Mouse (Mus musculus): ENCODE measurements around the gene Olfr1111. TPM values are rescaled to one million over a fixed set of nuclear protein-coding genes. Genes with fewer than 3 reads are reported as not detected.
"Not testable (repeated sequence)": the region's sequence is repeated elsewhere in the genome, so short reads cannot be mapped to it uniquely, and the experiment has no call there.

The Olfr1111 gene
- polyA plus RNA-seq (2012; rRNA removed) (not detected in 2 replicates), polyA plus RNA-seq (2014; fragmentation: Nextera tagmentation; extraction: Ambion mirVana) (not detected in 2 replicates)

DNA sequence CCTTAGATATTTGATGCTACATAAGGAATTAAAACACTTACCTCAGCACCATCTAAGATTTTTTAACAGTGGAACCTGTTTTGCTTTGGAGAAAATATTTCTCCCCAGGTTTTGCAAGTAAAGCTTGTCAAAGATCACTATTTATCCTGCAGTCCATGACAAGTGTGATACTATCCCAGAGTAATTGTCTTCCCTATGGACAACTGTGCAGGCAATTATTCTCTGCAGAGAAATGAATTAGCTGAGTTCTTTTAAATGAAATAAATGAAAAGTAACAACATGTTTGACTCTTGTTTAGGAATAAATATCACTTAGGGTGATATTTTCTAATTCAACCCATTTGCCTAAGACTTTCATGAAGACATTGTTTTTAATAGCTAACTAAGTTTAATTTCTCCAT is at the start of gene Olfr1111:
Gene Olfr1111, minus strand, starts transcription at position 101 of the 400 bp plus-strand sequence.
- DNase-seq (ENCODE audit: low read depth in 3 of 3, low spot score in 3 of 3) (no peak), ATAC-seq (ENCODE audit: insufficient read depth) (no peak)
- H3K4me1 ChIP-seq (replicated peaks; ENCODE audit: control insufficient read depth in 2 of 2, insufficient read depth in 2 of 2, low read length in 1 of 2), result no peaks in the 10 kb centered on the region
- H3K4me3 ChIP-seq (ENCODE audit: insufficient read depth in 1 of 2, low read depth in 2 of 2, low read length in 2 of 2), result no peak within 1 kb of the TSS
- no peaks in the 10 kb centered on the region for H3K36me3 ChIP-seq (replicated peaks; ENCODE audit: control insufficient read depth, insufficient read depth, low read depth)
- no peaks in the 10 kb centered on the region for H3K27me3 ChIP-seq (ENCODE audit: control insufficient read depth, insufficient read depth, low read length)
- H3K27ac ChIP-seq, result no peak within 1 kb of the TSS
- H3K4me2 ChIP-seq (ENCODE audit: low read depth), result no peak within 1 kb of the TSS
- no peaks in the 10 kb centered on the region for H3K9me3 ChIP-seq (ENCODE audit: control insufficient read depth, low read length)
- no peak for TF ChIP-seq EP300 (IDR thresholded peaks at IDR 0.05; ENCODE audit: low read depth)
- TF ChIP-seq CTCF (IDR thresholded peaks at IDR 0.05; ENCODE audit: low read depth), result no peak
- H3K9ac ChIP-seq (replicated peaks), result no peak within 1 kb of the TSS

DNA sequence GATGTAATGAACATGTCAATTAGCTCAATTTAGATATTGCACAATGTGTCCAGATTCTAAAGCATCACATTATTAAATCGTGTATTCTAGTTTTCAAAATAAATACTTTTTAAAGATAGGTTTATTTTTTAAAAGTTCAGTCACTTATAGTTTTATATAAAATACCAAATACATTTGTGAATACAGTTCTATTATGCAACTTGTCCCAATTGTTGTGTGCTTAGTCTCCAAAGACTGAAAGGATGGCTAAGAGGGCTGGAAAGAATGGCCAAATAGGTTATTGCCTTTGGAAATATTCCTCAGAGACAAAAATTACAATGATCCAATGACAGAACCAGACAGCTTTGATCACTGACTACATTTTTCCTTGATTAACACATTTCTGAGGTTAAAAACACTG is 35.1 kb upstream of the Olfr1111 start, which contains the start of gene Olfr1112:
Gene Olfr1112, plus strand, starts transcription at position 301 of the 400 bp plus-strand sequence.
- H3K27me3 ChIP-seq (ENCODE audit: control insufficient read depth, insufficient read depth, low read length), result no peaks in the 10 kb centered on the region
- WGBS (ENCODE audit: insufficient replicate concordance), result 56% methylated on average over 1 of the region's 1 CpGs

GRCm38 (mm10) chr2:87167731-87168130 is 15.3 kb upstream of the Olfr1111 start:
- DNase-seq (ENCODE audit: low read depth in 3 of 3, low spot score in 3 of 3); H3K4me1 ChIP-seq (replicated peaks; ENCODE audit: control insufficient read depth in 2 of 2, insufficient read depth in 2 of 2, low read length in 1 of 2); H3K4me3 ChIP-seq (ENCODE audit: insufficient read depth in 1 of 2, low read depth in 2 of 2, low read length in 2 of 2); H3K27me3 ChIP-seq (ENCODE audit: control insufficient read depth, insufficient read depth, low read length); H3K27ac ChIP-seq; ATAC-seq (ENCODE audit: insufficient read depth); H3K9ac ChIP-seq (replicated peaks); H3K36me3 ChIP-seq (replicated peaks; ENCODE audit: control insufficient read depth, insufficient read depth, low read depth); H3K4me2 ChIP-seq (ENCODE audit: low read depth); H3K9me3 ChIP-seq (ENCODE audit: control insufficient read depth, low read length): not testable (repeated sequence)
- WGBS (ENCODE audit: insufficient replicate concordance), result 57% methylated on average over 2 of the region's 2 CpGs

More for the DNA sequence above, 35.1 kb upstream of the Olfr1111 start, which contains the start of gene Olfr1112:
- no peak for DNase-seq (ENCODE audit: low read depth in 3 of 3, low spot score in 3 of 3)
- Histone ChIP-seq H3K9me3 (ENCODE audit: control insufficient read depth, low read length) (no peaks in the 10 kb centered on the region), H3K27ac (no peak within 1 kb of the TSS), H3K4me3 (ENCODE audit: insufficient read depth in 1 of 2, low read depth in 2 of 2, low read length in 2 of 2) (no peak within 1 kb of the TSS), H3K4me1 (replicated peaks; ENCODE audit: control insufficient read depth in 2 of 2, insufficient read depth in 2 of 2, low read length in 1 of 2) (no peaks in the 10 kb centered on the region), H3K4me2 (ENCODE audit: low read depth) (no peak within 1 kb of the TSS), H3K36me3 (replicated peaks; ENCODE audit: control insufficient read depth, insufficient read depth, low read depth) (no peaks in the 10 kb centered on the region), H3K9ac (replicated peaks) (no peak within 1 kb of the TSS)
- ATAC-seq (ENCODE audit: insufficient read depth), result no peak
- TF ChIP-seq CTCF (IDR thresholded peaks at IDR 0.05; ENCODE audit: low read depth) (no peak), EP300 (IDR thresholded peaks at IDR 0.05; ENCODE audit: low read depth) (no peak)

- Histone ChIP-seq H3K27ac (no peak within 1 kb of the TSS), H3K36me3 (replicated peaks; ENCODE audit: control insufficient read depth, insufficient read depth, low read depth) (no peaks in the 10 kb centered on the region), H3K27me3 (ENCODE audit: control insufficient read depth, insufficient read depth, low read length) (no peaks in the 10 kb centered on the region), H3K9me3 (ENCODE audit: control insufficient read depth, low read length) (no peaks in the 10 kb centered on the region), H3K4me2 (ENCODE audit: low read depth) (no peak within 1 kb of the TSS), H3K4me1 (replicated peaks; ENCODE audit: control insufficient read depth in 2 of 2, insufficient read depth in 2 of 2, low read length in 1 of 2) (no peaks in the 10 kb centered on the region), H3K9ac (replicated peaks) (no peak within 1 kb of the TSS), H3K4me3 (ENCODE audit: insufficient read depth in 1 of 2, low read depth in 2 of 2, low read length in 2 of 2) (no peak within 1 kb of the TSS)
- no peak for DNase-seq (ENCODE audit: low read depth in 3 of 3, low spot score in 3 of 3)
- no peak for ATAC-seq (ENCODE audit: insufficient read depth)
- TF ChIP-seq EP300 (IDR thresholded peaks at IDR 0.05; ENCODE audit: low read depth) (no peak), CTCF (IDR thresholded peaks at IDR 0.05; ENCODE audit: low read depth) (no peak)
- 63% methylated on average over 1 of the region's 1 CpGs for WGBS (ENCODE audit: insufficient replicate concordance)
Measured at GRCm38 (mm10) chr2:87140200-87140599, 12.2 kb downstream of the Olfr1111 start, which contains the start of gene Olfr1110. Gene Olfr1110, minus strand, starts transcription at chr2:87140300.

DNA sequence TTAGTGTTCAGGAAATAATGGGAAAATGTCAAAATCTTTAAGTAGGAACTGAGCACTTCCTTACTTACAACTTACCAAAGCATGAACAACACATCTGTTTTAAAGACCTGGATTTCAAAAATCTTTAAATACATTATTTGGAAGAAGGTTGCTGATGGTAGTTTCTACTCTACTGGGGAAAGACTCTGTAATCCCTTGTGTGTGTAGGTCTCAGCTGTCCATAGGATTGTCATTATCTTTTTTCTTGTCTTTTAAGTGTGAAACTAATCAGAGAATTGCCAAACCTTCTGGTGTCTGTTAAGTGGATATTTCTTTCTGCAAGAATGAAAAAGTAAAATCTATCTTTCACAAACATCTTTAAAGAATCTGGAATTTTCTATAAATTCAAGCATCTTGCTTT is 38.0 kb downstream of the Olfr1111 start, which contains the start of gene Olfr259:
Gene Olfr259, minus strand, starts transcription at position 101 of the 400 bp plus-strand sequence.
- TF ChIP-seq EP300 (IDR thresholded peaks at IDR 0.05; ENCODE audit: low read depth), result no peak
- no peak for TF ChIP-seq CTCF (IDR thresholded peaks at IDR 0.05; ENCODE audit: low read depth)
- no peaks in the 10 kb centered on the region for H3K36me3 ChIP-seq (replicated peaks; ENCODE audit: control insufficient read depth, insufficient read depth, low read depth)
- ATAC-seq (ENCODE audit: insufficient read depth), result no peak
- H3K4me1 ChIP-seq (replicated peaks; ENCODE audit: control insufficient read depth in 2 of 2, insufficient read depth in 2 of 2, low read length in 1 of 2), result no peaks in the 10 kb centered on the region
- DNase-seq (ENCODE audit: low read depth in 3 of 3, low spot score in 3 of 3), result no peak
- H3K4me3 ChIP-seq (ENCODE audit: insufficient read depth in 1 of 2, low read depth in 2 of 2, low read length in 2 of 2), result no peak within 1 kb of the TSS
- H3K9ac ChIP-seq (replicated peaks), result no peak within 1 kb of the TSS
- no peaks in the 10 kb centered on the region for H3K9me3 ChIP-seq (ENCODE audit: control insufficient read depth, low read length)
- H3K4me2 ChIP-seq (ENCODE audit: low read depth), result no peak within 1 kb of the TSS
- H3K27me3 ChIP-seq (ENCODE audit: control insufficient read depth, insufficient read depth, low read length), result no peaks in the 10 kb centered on the region
- H3K27ac ChIP-seq, result no peak within 1 kb of the TSS

Other genes starting within 250 kb of the Olfr1111 start
- gene Olfr1098, start 228.1 kb downstream of the Olfr1111 start, polyA plus RNA-seq (2012; rRNA removed), result not detected in 2 replicates
- gene Olfr1098, start 228.1 kb downstream of the Olfr1111 start, polyA plus RNA-seq (2014; fragmentation: Nextera tagmentation; extraction: Ambion mirVana), result not detected in 2 replicates
- not detected in 2 replicates for gene Olfr1099, start 191.9 kb downstream of the Olfr1111 start, polyA plus RNA-seq (2012; rRNA removed)
- not detected in 2 replicates for gene Olfr1099, start 191.9 kb downstream of the Olfr1111 start, polyA plus RNA-seq (2014; fragmentation: Nextera tagmentation; extraction: Ambion mirVana)
- not detected in 2 replicates for gene Olfr1100, start 172.7 kb downstream of the Olfr1111 start, polyA plus RNA-seq (2012; rRNA removed)
- gene Olfr1100, start 172.7 kb downstream of the Olfr1111 start, polyA plus RNA-seq (2014; fragmentation: Nextera tagmentation; extraction: Ambion mirVana), result not detected in 2 replicates
- gene Olfr1101, start 161.4 kb downstream of the Olfr1111 start, polyA plus RNA-seq (2012; rRNA removed), result not detected in 2 replicates
- not detected in 2 replicates for gene Olfr1101, start 161.4 kb downstream of the Olfr1111 start, polyA plus RNA-seq (2014; fragmentation: Nextera tagmentation; extraction: Ambion mirVana)
- not detected in 2 replicates for gene Olfr1102, start 154.2 kb downstream of the Olfr1111 start, polyA plus RNA-seq (2012; rRNA removed)
- gene Olfr1102, start 154.2 kb downstream of the Olfr1111 start, polyA plus RNA-seq (2014; fragmentation: Nextera tagmentation; extraction: Ambion mirVana), result not detected in 2 replicates
- not detected in 2 replicates for gene Olfr1104, start 125.5 kb downstream of the Olfr1111 start, polyA plus RNA-seq (2012; rRNA removed)
- not detected in 2 replicates for gene Olfr1104, start 125.5 kb downstream of the Olfr1111 start, polyA plus RNA-seq (2014; fragmentation: Nextera tagmentation; extraction: Ambion mirVana)
- not detected in 2 replicates for gene Olfr1105, start 116.1 kb downstream of the Olfr1111 start, polyA plus RNA-seq (2012; rRNA removed)
- not detected in 2 replicates for gene Olfr1105, start 116.1 kb downstream of the Olfr1111 start, polyA plus RNA-seq (2014; fragmentation: Nextera tagmentation; extraction: Ambion mirVana)
- gene Olfr1106, start 100.4 kb downstream of the Olfr1111 start, polyA plus RNA-seq (2012; rRNA removed), result not detected in 2 replicates
- gene Olfr1106, start 100.4 kb downstream of the Olfr1111 start, polyA plus RNA-seq (2014; fragmentation: Nextera tagmentation; extraction: Ambion mirVana), result not detected in 2 replicates
- not detected in 2 replicates for gene Olfr1107, start 76.8 kb downstream of the Olfr1111 start, polyA plus RNA-seq (2012; rRNA removed)
- not detected in 2 replicates for gene Olfr1107, start 76.8 kb downstream of the Olfr1111 start, polyA plus RNA-seq (2014; fragmentation: Nextera tagmentation; extraction: Ambion mirVana)
- not detected in 2 replicates for gene Olfr1109, start 56.6 kb downstream of the Olfr1111 start, polyA plus RNA-seq (2012; rRNA removed)
- not detected in 2 replicates for gene Olfr1109, start 56.6 kb downstream of the Olfr1111 start, polyA plus RNA-seq (2014; fragmentation: Nextera tagmentation; extraction: Ambion mirVana)
- gene Olfr259, start 38.1 kb downstream of the Olfr1111 start, polyA plus RNA-seq (2012; rRNA removed), result not detected in 2 replicates
- not detected in 2 replicates for gene Olfr259, start 38.1 kb downstream of the Olfr1111 start, polyA plus RNA-seq (2014; fragmentation: Nextera tagmentation; extraction: Ambion mirVana)
- gene Olfr1110, start 12.3 kb downstream of the Olfr1111 start, polyA plus RNA-seq (2012; rRNA removed), result not detected in 2 replicates
- not detected in 2 replicates for gene Olfr1110, start 12.3 kb downstream of the Olfr1111 start, polyA plus RNA-seq (2014; fragmentation: Nextera tagmentation; extraction: Ambion mirVana)
- gene Olfr1112, start 35.2 kb upstream of the Olfr1111 start, polyA plus RNA-seq (2012; rRNA removed), result not detected in 2 replicates
- gene Olfr1112, start 35.2 kb upstream of the Olfr1111 start, polyA plus RNA-seq (2014; fragmentation: Nextera tagmentation; extraction: Ambion mirVana), result not detected in 2 replicates
- gene Olfr1113, start 56.3 kb upstream of the Olfr1111 start, polyA plus RNA-seq (2012; rRNA removed), result not detected in 2 replicates
- not detected in 2 replicates for gene Olfr1113, start 56.3 kb upstream of the Olfr1111 start, polyA plus RNA-seq (2014; fragmentation: Nextera tagmentation; extraction: Ambion mirVana)
- gene Olfr1115, start 95.4 kb upstream of the Olfr1111 start, polyA plus RNA-seq (2012; rRNA removed), result not detected in 2 replicates
- gene Olfr1115, start 95.4 kb upstream of the Olfr1111 start, polyA plus RNA-seq (2014; fragmentation: Nextera tagmentation; extraction: Ambion mirVana), result not detected in 2 replicates
- not detected in 2 replicates for gene Olfr1116, start 114.9 kb upstream of the Olfr1111 start, polyA plus RNA-seq (2012; rRNA removed)
- not detected in 2 replicates for gene Olfr1116, start 114.9 kb upstream of the Olfr1111 start, polyA plus RNA-seq (2014; fragmentation: Nextera tagmentation; extraction: Ambion mirVana)
- gene Olfr1118, start 155.0 kb upstream of the Olfr1111 start, polyA plus RNA-seq (2012; rRNA removed), result not detected in 2 replicates
- gene Olfr1118, start 155.0 kb upstream of the Olfr1111 start, polyA plus RNA-seq (2014; fragmentation: Nextera tagmentation; extraction: Ambion mirVana), result not detected in 2 replicates
- not detected in 2 replicates for gene Olfr1120, start 202.2 kb upstream of the Olfr1111 start, polyA plus RNA-seq (2012; rRNA removed)
- not detected in 2 replicates for gene Olfr1120, start 202.2 kb upstream of the Olfr1111 start, polyA plus RNA-seq (2014; fragmentation: Nextera tagmentation; extraction: Ambion mirVana)
- gene Olfr1121, start 217.3 kb upstream of the Olfr1111 start, polyA plus RNA-seq (2012; rRNA removed), result not detected in 2 replicates
- not detected in 2 replicates for gene Olfr1121, start 217.3 kb upstream of the Olfr1111 start, polyA plus RNA-seq (2014; fragmentation: Nextera tagmentation; extraction: Ambion mirVana)
- not detected in 2 replicates for gene Olfr1122, start 233.2 kb upstream of the Olfr1111 start, polyA plus RNA-seq (2012; rRNA removed)
- gene Olfr1122, start 233.2 kb upstream of the Olfr1111 start, polyA plus RNA-seq (2014; fragmentation: Nextera tagmentation; extraction: Ambion mirVana), result not detected in 2 replicates